Mouse (Mus musculus): Measurements from ENCODE around the gene Rab11fip3. TPM values are rescaled to one million over a fixed set of nuclear protein-coding genes. Genes with fewer than 3 reads are reported as not detected.
"Not testable (repeated sequence)": the region's sequence is repeated elsewhere in the genome, so short reads cannot be mapped to it uniquely, and the experiment has no call there.

The Rab11fip3 gene
- total RNA-seq (2021) = 10 to 100 TPM; 88.9 to 96.2 TPM
- long read RNA-seq, experiment 1, full-length matches to known transcripts = 117 of 151 reads
- long read RNA-seq, experiment 1, partial matches to known transcripts = 15 of 151 reads
- long read RNA-seq, experiment 1, other reads (novel, unspliced or antisense) = 19 of 151 reads
- long read RNA-seq, experiment 2, full-length matches to known transcripts = 114 of 145 reads
- long read RNA-seq, experiment 2, partial matches to known transcripts = 11 of 145 reads
- long read RNA-seq, experiment 2, other reads (novel, unspliced or antisense) = 20 of 145 reads

DNA sequence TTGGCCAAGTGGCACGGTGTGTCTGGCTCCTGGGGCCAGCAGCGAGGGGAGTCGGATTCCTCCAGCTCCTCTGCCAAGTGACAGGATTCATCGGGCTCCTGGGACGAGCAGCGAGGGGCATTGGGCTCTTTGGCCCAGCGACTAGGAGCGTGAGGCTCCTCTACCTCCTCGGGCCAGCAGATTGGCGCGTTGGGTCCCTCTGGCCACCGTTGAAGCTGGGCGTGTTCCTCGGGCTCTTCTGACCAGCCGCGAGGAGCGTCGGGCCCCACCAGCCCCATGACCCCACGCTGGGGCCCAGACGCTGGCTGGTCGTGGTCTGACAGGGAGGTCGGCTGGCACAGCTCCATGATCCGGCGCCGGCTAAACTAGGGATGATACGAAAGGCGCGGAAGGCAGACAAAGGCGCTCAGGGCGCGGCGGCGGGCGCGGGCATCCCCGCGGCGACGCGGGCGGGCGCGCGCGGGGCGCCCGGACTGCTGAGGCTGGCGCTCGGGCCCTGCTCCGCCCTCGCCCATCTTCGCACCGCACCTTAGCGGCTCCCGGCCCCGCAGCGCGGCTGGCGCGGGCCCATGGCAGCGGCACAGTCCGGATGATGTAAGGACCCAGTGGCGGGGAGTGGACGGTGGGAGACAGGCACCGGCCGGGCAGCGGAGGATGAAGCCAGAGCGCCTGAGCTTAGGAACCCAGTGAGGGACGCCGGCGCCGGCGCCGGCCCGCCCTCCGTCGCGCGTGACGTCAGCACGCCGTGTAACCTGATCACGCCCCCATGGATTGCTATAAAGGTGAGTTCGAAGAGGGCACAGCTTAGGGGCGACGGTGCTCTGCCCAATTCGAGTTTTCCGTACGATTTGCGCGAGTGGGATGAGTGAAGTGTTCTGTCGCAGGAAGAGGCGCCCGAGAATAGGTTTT, at the start of gene Rab11fip3:
TSS of gene Rab11fip3 (minus strand) at position 725 of the 909 bp plus-strand sequence.
- DNase-seq (ENCODE audit: low spot score) = peak; percentile 82

GRCm38 (mm10) chr17:26116503-26117258, 47.3 kb upstream of the Rab11fip3 start:
- DNase-seq (ENCODE audit: low spot score) = no peak

GRCm38 (mm10) chr17:26115956-26116487, 46.7 kb upstream of the Rab11fip3 start:
- DNase-seq (ENCODE audit: low spot score) = no peak

- DNase-seq (ENCODE audit: low spot score) = no peak
Measured at GRCm38 (mm10) chr17:26115205-26115898, 46.0 kb upstream of the Rab11fip3 start.

DNA sequence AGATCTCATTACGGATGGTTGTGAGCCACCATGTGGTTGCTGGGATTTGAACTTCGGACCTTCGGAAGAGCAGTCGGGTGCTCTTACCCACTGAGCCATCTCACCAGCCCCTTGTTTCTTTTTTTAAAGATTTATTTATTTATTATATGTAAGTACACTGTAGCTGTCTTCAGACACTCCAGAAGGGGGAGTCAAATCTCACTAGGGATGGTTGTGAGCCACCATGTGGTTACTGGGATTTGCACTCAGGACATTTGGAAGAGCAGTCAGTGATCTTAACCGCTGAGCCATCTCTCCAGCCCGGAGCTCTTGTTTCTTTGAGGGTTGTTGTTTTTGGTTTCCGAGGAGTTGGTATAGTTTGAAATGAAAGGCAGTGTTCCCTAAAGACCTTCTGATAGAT, 45.1 kb upstream of the Rab11fip3 start:
- not testable (repeated sequence) for DNase-seq (ENCODE audit: low spot score)

- no peak for DNase-seq (ENCODE audit: low spot score)
Measured at GRCm38 (mm10) chr17:26114061-26114460, 44.7 kb upstream of the Rab11fip3 start.

GRCm38 (mm10) chr17:26113181-26113948, 44.0 kb upstream of the Rab11fip3 start, which contains the start of gene Tmem8:
Gene Tmem8, plus strand, starts transcription at chr17:26113299.
- DNase-seq (ENCODE audit: low spot score) = peak; percentile 30

DNA sequence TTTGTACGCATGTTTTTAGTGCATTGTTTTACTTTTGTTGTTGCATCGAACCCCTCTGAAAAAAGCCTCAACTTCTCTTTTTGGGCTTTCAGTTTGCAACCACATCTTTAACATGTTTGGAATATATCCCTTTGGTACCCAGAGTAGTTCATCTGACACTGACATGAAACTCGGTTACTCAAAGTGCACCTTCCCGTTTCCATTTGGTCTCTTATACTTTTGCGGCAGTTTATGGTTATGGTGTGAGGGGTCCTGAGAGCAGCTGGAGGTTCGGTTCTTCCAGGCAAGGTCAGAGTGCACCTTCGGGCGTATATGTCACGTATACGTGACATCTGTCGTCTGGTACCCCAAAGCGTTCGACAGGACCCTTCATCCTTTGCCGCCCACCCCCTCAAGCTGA, 43.4 kb upstream of the Rab11fip3 start:
- DNase-seq (ENCODE audit: low spot score) = no peak

- no peak for DNase-seq (ENCODE audit: low spot score)
Measured at GRCm38 (mm10) chr17:26111722-26112121, 42.4 kb upstream of the Rab11fip3 start.

- DNase-seq (ENCODE audit: low spot score) = no peak
Measured at GRCm38 (mm10) chr17:26111024-26111423, 41.7 kb upstream of the Rab11fip3 start.

DNA sequence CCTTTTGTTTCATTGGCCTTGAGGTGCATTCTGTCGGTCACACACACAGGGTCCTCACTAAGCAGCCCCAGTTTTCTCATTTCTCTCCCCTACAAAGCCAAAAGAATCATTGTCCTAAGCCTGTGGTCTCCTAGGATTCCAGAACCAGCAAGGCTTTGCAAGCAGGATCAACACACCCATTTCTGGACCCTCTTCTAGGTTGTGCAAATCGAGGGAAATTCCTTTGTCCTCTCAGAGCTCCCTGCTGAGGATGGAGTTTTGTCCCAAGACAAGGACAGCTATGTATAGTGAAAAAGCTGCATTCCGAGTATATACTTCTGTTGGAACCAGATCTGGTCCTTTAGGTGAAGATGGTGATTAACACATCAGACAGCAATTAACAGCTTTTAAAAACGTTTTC, 40.8 kb upstream of the Rab11fip3 start:
- DNase-seq (ENCODE audit: low spot score) = no peak

DNA sequence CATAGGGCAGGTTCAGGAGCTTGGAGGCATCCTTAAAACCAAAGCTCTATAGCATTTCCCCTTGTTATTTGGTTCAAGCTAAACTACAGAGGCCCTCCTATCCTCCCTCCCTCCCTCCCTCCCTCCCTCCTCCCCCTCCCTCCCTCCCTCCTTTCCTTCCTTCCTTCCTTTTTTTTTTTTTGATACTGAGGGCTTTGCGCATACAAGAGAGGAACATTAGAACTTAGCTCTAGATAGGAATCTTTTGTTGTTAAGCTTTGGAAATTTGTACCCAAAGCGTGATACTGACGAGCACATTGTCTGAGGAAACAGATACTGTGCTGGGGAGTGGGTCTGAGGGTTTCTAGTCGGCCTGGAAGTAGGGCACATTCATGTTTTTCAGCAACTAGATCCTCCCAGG, 36.3 kb upstream of the Rab11fip3 start:
- no peak for DNase-seq (ENCODE audit: low spot score)

GRCm38 (mm10) chr17:26101478-26101877, 32.1 kb upstream of the Rab11fip3 start:
- DNase-seq (ENCODE audit: low spot score) = no peak

DNA sequence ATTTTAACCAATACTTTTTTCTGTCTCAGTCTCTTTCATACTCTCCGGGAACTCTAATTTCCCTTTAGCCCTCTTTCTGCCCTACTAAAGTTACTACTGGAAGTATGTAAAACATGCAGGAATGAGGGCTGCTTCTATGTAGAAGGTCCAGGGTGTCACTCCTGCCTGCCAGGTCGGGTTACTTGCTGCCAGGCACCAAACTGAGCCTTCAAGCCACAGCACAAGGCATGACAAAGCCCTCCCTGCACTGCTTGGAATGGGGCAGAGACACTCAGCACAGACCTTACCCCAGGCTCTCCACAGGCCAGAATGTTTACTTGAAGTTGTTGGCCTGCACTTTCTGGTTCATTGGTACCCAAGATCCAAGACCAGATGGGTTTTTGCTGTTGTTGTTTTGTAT, 30.8 kb upstream of the Rab11fip3 start:
- DNase-seq (ENCODE audit: low spot score) = no peak

DNA sequence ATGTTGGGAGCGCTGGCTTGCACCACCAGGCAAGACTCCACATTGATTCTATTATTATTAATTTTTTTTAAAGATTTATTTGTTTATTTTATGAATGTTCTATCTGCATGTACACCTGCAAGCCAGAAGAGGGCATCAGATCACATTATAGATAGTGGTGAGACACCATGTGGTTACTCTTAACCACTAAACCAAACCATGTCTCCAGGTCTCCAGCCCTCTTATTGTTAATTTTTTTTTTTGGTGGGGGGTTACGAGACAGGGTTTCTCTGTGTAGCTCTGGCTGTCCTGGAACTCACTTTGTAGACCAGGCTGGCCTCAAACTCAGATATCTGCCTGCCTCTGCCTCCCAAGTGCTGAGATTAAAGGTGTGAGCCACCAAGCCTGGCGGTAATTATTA, 30.0 kb upstream of the Rab11fip3 start:
- DNase-seq (ENCODE audit: low spot score) = not testable (repeated sequence)

GRCm38 (mm10) chr17:26098461-26098860, 29.1 kb upstream of the Rab11fip3 start:
- DNase-seq (ENCODE audit: low spot score) = no peak

DNA sequence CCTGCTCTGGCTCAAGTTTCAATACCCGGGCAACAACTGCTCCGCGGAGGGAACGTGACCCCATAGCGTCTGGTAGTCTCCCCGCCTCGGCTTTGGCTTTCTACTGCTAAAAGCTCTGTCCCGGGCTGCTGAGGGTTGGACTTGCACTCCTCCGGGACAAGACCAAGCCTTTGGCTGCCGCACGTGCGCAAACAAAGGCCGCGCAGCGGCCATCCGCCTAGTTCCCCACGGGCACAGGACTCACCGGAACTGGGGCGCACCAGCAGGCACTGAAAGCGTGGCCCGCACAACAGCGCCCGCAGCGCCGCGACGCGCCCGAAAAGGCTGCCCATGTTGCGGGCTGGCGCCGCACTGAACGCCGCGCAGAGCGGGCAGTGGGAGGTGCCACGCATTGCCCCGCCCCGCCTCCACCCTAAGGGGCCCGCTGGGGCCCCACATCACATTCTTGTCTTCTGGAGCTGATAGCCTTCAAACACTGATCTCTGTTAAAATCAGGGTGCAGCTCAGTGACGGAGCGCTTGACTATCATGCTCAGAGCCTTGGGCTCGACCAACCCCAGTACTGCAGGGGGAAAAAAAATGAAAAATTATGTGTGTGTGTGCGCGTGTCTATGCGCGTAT, 25.9 kb upstream of the Rab11fip3 start, which contains the start of gene Nme4:
TSS of gene Nme4 (minus strand) at position 482 of the 620 bp plus-strand sequence.
- no peak for DNase-seq (ENCODE audit: low spot score)

DNA sequence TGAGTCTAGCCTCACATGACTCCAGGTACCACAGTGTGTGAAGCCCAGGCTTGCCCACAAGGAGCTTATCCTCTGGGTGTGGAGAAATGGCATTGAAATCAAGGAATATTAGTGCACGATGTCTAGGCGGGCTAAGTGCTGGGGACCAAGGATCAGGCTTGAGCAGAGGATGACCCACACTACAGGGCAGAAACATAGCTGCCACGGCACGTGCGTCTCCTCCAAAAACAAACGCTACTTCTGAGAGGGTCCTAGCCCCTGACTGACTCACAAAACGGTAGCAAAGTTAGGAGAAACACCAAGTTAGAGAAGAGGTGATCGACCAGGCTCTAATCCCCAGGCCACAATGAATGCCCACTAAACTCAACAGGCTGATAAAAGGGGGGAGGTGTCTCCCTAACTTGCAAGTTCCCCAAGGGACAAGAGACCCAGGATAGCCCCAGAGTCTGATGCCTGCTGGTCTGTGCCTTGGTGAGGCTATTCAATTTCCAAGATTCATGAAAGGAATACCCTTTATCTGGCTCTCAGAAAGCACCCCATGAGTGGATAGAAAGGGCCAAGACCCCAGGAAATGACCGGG, 25.3 kb upstream of the Rab11fip3 start:
- DNase-seq (ENCODE audit: low spot score) = no peak

Measured in gastrocnemius, adult 18-20 months (tissue).